Mouse (Mus musculus) ES-E14 (cell line): ENCODE measurements around the gene Serpinb9. TPM values are rescaled to one million over a fixed set of nuclear protein-coding genes. Genes with fewer than 3 reads are reported as not detected.
"Not testable (repeated sequence)": the region's sequence is repeated elsewhere in the genome, so short reads cannot be mapped to it uniquely, and the experiment has no call there.

Experiments
- DNase-seq: peaks from one replicate; pipeline ENCODE4 v3.0.0-alpha.2; 2013; ENCODE audit warnings: low read depth, low spot score
- H3K27ac ChIP-seq: 2 replicates; pipeline ENCODE4 v1.5.1; 2012; ENCODE audit warnings: low read depth, mild to moderate bottlenecking, low read length, moderate library complexity, mixed read lengths; ENCODE audit not compliant: poor library complexity, insufficient read depth, severe bottlenecking
- H3K36me3 ChIP-seq: 2 replicates; pipeline ENCODE4 v1.6.1; 2012; ENCODE audit warnings: mild to moderate bottlenecking, low read length, moderate library complexity, mixed read lengths; ENCODE audit not compliant: control insufficient read depth, poor library complexity, insufficient read depth, severe bottlenecking
- H3K4me1 ChIP-seq, 2 experiments: fragments of 150-350 bp in 1 of 2; sonication (generic) in 1 of 2; 2 replicates each; pipeline ENCODE4 v1.6.1; 2012; ENCODE audit warnings: low read length in 2 of 2, mild to moderate bottlenecking in 1 of 2, mixed read lengths in 1 of 2; ENCODE audit not compliant: control insufficient read depth in 2 of 2, insufficient read depth in 2 of 2, poor library complexity in 1 of 2
- H3K4me3 ChIP-seq, 2 experiments: fragments of 150-350 bp in 1 of 2; sonication (generic) in 1 of 2; 2 replicates each; pipeline ENCODE4 v1.5.1; 2012; ENCODE audit warnings: low read length in 2 of 2, low read depth in 1 of 2, mild to moderate bottlenecking in 1 of 2, mixed read lengths in 1 of 2; ENCODE audit not compliant: insufficient read depth in 1 of 2, poor library complexity in 1 of 2, severe bottlenecking in 1 of 2
- H3K9ac ChIP-seq: 2 replicates; pipeline ENCODE4 v1.6.1; 2012; ENCODE audit warnings: low read depth, mild to moderate bottlenecking, low read length, mixed read lengths; ENCODE audit not compliant: poor library complexity, insufficient read depth, severe bottlenecking
- H3K9me3 ChIP-seq: fragments of 150-350 bp; sonication (generic); 2 replicates; pipeline ENCODE4 v1.6.1; 2012; ENCODE audit warnings: low read depth, mild to moderate bottlenecking, low read length; ENCODE audit not compliant: control insufficient read depth, insufficient read depth
- CHD2 ChIP-seq: IDR thresholded peaks from 2 replicates; pipeline ENCODE4 v1.6.1; 2014; ENCODE audit warnings: mild to moderate bottlenecking, low read depth, low read length, inconsistent platforms
- HCFC1 ChIP-seq: IDR thresholded peaks from 2 replicates; pipeline ENCODE4 v1.6.1; 2012; ENCODE audit warnings: low read length, inconsistent platforms, borderline replicate concordance; ENCODE audit not compliant: insufficient read depth
- MAFK ChIP-seq: IDR thresholded peaks from 2 replicates; pipeline ENCODE4 v1.6.1; 2014; ENCODE audit warnings: mild to moderate bottlenecking, low read depth, low read length, inconsistent platforms; ENCODE audit not compliant: insufficient read depth
- ZC3H11A ChIP-seq: IDR thresholded peaks from 2 replicates; pipeline ENCODE4 v1.6.1; 2012; ENCODE audit warnings: low read depth, mild to moderate bottlenecking, inconsistent platforms, low read length, borderline replicate concordance
- ZNF384 ChIP-seq: IDR thresholded peaks from 2 replicates; pipeline ENCODE4 v1.6.1; 2012; ENCODE audit warnings: low read depth, low read length, inconsistent platforms
- in situ Hi-C, 2 experiments: fragments of 600-800 bp; cut with MboI; formaldehyde crosslinking; loops; one replicate each; pipeline ENCODE4 v1.15.1; 2025; ENCODE audit warnings: low sequenced_read_pairs in 2 of 2, inconsistent platforms in 1 of 2; ENCODE audit not compliant: unreplicated experiment in 2 of 2
- total RNA-seq: library from RNA; depleted of rRNA; stranded (reverse); fragments of 300-350 nt; gene quantifications from 2 replicates; pipeline ENCODE4 v1.2.3, GENCODE M21; 2012; rRNA removed

Gene Serpinb9
- 1.2 and 3.4 TPM in 2 replicates for total RNA-seq

- H3K9me3 ChIP-seq, result no peaks in the 10 kb centered on the region
- H3K36me3 ChIP-seq, result no peaks in the 10 kb centered on the region
- DNase-seq, result no peak
- peaks cover 3 to 7% of the 10 kb centered on the region in 2 experiments; a peak in 3 of 4 replicates for H3K4me1 ChIP-seq
- in situ Hi-C loops, result no loop called here
- H3K27ac ChIP-seq, result no peak within 1 kb of the TSS
- no peak for TF ChIP-seq ZNF384
- TF ChIP-seq ZC3H11A, result no peak
- no peak for TF ChIP-seq CHD2
- TF ChIP-seq MAFK, result no peak
- TF ChIP-seq HCFC1, result no peak
- H3K4me3 ChIP-seq, result no peak within 1 kb of the TSS
- no peak within 1 kb of the TSS for H3K9ac ChIP-seq
Measured at GRCm38 (mm10) chr13:33002950-33003349, at the start of gene Serpinb9. Gene Serpinb9, plus strand, starts transcription at chr13:33003250.

- Histone ChIP-seq H3K27ac (no peak overlapping the region), H3K4me1 (no peaks in the 10 kb centered on the region), H3K36me3 (no peaks in the 10 kb centered on the region), H3K9ac (no peak overlapping the region), H3K4me3 (no peak overlapping the region), H3K9me3 (0 out of 2 replicates have a peak, but pooled peaks cover 1% of the 10 kb centered on the region)
- no peak for DNase-seq
- in situ Hi-C loops, result no loop called here
- TF ChIP-seq MAFK, result no peak
- TF ChIP-seq HCFC1, result no peak
- TF ChIP-seq CHD2, result no peak
- no peak for TF ChIP-seq ZNF384
- TF ChIP-seq ZC3H11A, result no peak
Measured at GRCm38 (mm10) chr13:32956537-32956936, 46.5 kb upstream of the Serpinb9 start.

GRCm38 (mm10) chr13:32957917-32958316 is 45.1 kb upstream of the Serpinb9 start:
- H3K4me1 ChIP-seq, result no peaks in the 10 kb centered on the region
- in situ Hi-C loops, result no loop called here
- no peaks in the 10 kb centered on the region for H3K36me3 ChIP-seq
- H3K4me3 ChIP-seq, result no peak overlapping the region
- no peak overlapping the region for H3K9ac ChIP-seq
- H3K27ac ChIP-seq, result no peak overlapping the region
- 0 out of 2 replicates have a peak, but pooled peaks cover 1% of the 10 kb centered on the region for H3K9me3 ChIP-seq
- DNase-seq, result no peak
- TF ChIP-seq CHD2 (no peak), MAFK (no peak), ZC3H11A (no peak), ZNF384 (no peak)

- H3K4me1 ChIP-seq, in situ Hi-C loops, H3K4me3 ChIP-seq, H3K9me3 ChIP-seq, H3K27ac ChIP-seq, H3K36me3 ChIP-seq, H3K9ac ChIP-seq, DNase-seq: not testable (repeated sequence)
Measured at GRCm38 (mm10) chr13:32958521-32958920, 44.5 kb upstream of the Serpinb9 start.

- Histone ChIP-seq H3K4me3 (no peak overlapping the region), H3K9ac (no peak overlapping the region), H3K27ac (no peak overlapping the region), H3K36me3 (no peaks in the 10 kb centered on the region), H3K9me3 (no peaks in the 10 kb centered on the region), H3K4me1 (no peaks in the 10 kb centered on the region)
- DNase-seq, result no peak
- no peak for TF ChIP-seq CHD2
- TF ChIP-seq ZC3H11A, result no peak
- no peak for TF ChIP-seq HCFC1
- TF ChIP-seq ZNF384, result no peak
- TF ChIP-seq MAFK, result no peak
- in situ Hi-C loops, result no loop called here
Measured at GRCm38 (mm10) chr13:32963990-32964753, 38.9 kb upstream of the Serpinb9 start.
